Mouse (Mus musculus) limb, embryonic 11.5 days (tissue): ENCODE measurements around the gene Pclo. TPM values are rescaled to one million over a fixed set of nuclear protein-coding genes. Genes with fewer than 3 reads are reported as not detected.
A peak's percentile ranks its signal among the peaks of the same experiment; 100 is the strongest.

Source experiments
- ATAC-seq: fragments of 200-750 bp; cut with Nextera tagmentation; 2 replicates; pipeline ENCODE4 v1.8.0; 2017; ENCODE audit warnings: low read depth; ENCODE audit not compliant: insufficient number of reproducible peaks, low FRiP score, low TSS enrichment
- DNase-seq: peaks from one replicate; pipeline ENCODE4 v3.0.0-alpha.2; 2015; ENCODE audit warnings: low spot score
- H3K27ac ChIP-seq: fragments of 300-500 bp; sonication (generic); replicated peaks from 2 replicates; pipeline ENCODE4 v1.5.1; 2014; ENCODE audit warnings: low read depth, mild to moderate bottlenecking, low read length
- H3K27me3 ChIP-seq: fragments of 300-500 bp; sonication (generic); 2 replicates; pipeline ENCODE4 v1.6.1; 2014; ENCODE audit warnings: mild to moderate bottlenecking, low read length, mixed read lengths; ENCODE audit not compliant: control insufficient read depth, insufficient read depth
- H3K36me3 ChIP-seq: fragments of 300-500 bp; sonication (generic); 2 replicates; pipeline ENCODE4 v1.6.1; 2014; ENCODE audit warnings: mild to moderate bottlenecking, low read length, moderate library complexity, mixed read lengths; ENCODE audit not compliant: control insufficient read depth, insufficient read depth
- H3K4me1 ChIP-seq: fragments of 300-500 bp; sonication (generic); 2 replicates; pipeline ENCODE4 v1.6.1; 2014; ENCODE audit warnings: low read length, mixed read lengths; ENCODE audit not compliant: control insufficient read depth, insufficient read depth
- H3K4me2 ChIP-seq: fragments of 300-500 bp; sonication (generic); 2 replicates; pipeline ENCODE4 v1.6.1; 2014; ENCODE audit warnings: low read depth, mild to moderate bottlenecking, moderate library complexity; ENCODE audit not compliant: severe bottlenecking
- H3K4me3 ChIP-seq: fragments of 300-500 bp; sonication (generic); 2 replicates; pipeline ENCODE4 v1.5.1; 2014; ENCODE audit warnings: low read depth, low read length
- H3K9ac ChIP-seq: fragments of 300-500 bp; sonication (generic); 2 replicates; pipeline ENCODE4 v1.6.1; 2014; ENCODE audit warnings: mild to moderate bottlenecking, low read length
- H3K9me3 ChIP-seq: fragments of 300-500 bp; sonication (generic); 2 replicates; pipeline ENCODE4 v1.6.1; 2016; ENCODE audit warnings: low read length; ENCODE audit not compliant: control insufficient read depth
- WGBS: fragments of 180-500 bp; shearing (Covaris S2); extraction: QIAGEN DNeasy Blood & Tissue Kit; methylation state at CpG from one replicate; pipeline ENCODE4 v1.1.7; 2014; 5-methylcytosine and 5-hydroxymethylcytosine counted together
- polyA plus RNA-seq: library from polyadenylated mRNA; unstranded; fragments of >200 nt; fragmentation: Nextera tagmentation; extraction: Ambion mirVana; gene quantifications from 2 replicates; pipeline ENCODE4 v1.2.1, GENCODE M21; 2014

The Pclo gene
- polyA plus RNA-seq, 1 experiment from 2014 or later: 0.21 TPM

DNA sequence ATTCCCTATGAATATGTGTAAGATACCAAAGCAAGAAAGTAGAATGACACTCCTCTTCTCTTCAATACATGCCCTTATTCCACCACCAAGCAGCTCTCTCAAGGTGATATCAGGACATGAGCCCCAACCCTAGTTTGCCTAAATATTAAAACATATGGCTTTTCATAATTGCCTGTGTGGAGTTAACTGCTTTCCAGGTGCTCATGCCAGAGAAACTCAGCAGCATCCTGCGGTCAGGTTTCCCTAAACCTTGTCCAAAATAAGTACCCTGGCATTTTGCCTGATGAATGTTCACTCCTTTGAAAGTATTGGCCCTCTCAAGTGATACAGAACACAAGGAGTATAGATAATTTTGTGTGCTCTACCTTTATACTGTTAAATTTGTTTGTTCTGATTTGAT is 126.5 kb downstream of the Pclo start:
- Histone ChIP-seq H3K4me2 (no peak overlapping the region), H3K27ac (no peak overlapping the region), H3K4me3 (no peak overlapping the region), H3K9ac (no peak overlapping the region), H3K9me3 (no peaks in the 10 kb centered on the region), H3K36me3 (no peaks in the 10 kb centered on the region), H3K4me1 (no peaks in the 10 kb centered on the region), H3K27me3 (no peaks in the 10 kb centered on the region)
- ATAC-seq (no peak), DNase-seq (no peak)
- 95% methylated on average over 1 of the region's 1 CpGs for WGBS

DNA sequence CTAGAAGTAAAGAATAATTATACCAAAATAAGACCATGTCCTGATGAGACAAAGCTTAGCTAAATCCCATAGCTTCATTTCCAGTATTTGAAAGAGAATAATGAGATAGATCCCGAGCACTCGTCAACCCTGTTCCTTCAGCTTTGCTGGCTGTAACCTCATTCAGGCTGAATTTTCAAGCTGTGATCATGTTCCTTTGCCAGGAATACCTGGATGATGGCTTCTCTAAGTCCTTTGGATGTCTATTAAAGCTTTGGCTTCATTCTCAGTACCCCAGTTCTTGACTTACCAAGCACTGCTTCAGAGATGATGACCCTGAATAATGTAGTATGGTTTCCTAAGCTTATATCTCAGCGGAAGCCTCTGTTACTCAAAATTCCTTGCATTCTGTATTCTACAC is 131.1 kb downstream of the Pclo start:
- Histone ChIP-seq H3K4me1 (no peaks in the 10 kb centered on the region), H3K9me3 (no peaks in the 10 kb centered on the region), H3K36me3 (no peaks in the 10 kb centered on the region), H3K4me3 (no peak overlapping the region), H3K27ac (no peak overlapping the region), H3K9ac (no peak overlapping the region), H3K4me2 (no peak overlapping the region), H3K27me3 (no peaks in the 10 kb centered on the region)
- DNase-seq (no peak), ATAC-seq (no peak)
- 92% methylated on average over 3 of the region's 3 CpGs for WGBS

DNA sequence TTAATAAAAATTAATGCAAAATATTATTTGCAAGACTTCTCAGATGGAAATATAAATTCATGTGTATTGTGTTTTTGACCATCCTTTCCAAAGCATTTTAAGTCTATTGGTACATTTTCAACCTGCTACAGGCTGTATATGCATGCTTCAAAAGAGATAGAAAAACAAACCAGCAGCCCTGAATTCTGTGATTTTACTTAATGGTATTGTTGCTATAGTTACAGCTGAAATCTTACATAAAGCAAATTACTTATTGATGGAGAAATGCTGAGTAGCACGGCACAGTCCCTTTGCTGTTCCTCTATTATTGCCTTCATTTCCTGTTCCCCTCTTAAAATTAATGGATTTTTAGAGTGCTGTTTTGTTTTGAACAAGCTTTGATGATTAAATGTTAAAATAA is 145.9 kb downstream of the Pclo start:
- H3K4me1 ChIP-seq: no peaks in the 10 kb centered on the region
- no peak overlapping the region for H3K4me2 ChIP-seq
- H3K9ac ChIP-seq: no peak overlapping the region
- ATAC-seq: no peak
- WGBS: 59% methylated on average over 1 of the region's 1 CpGs
- no peak for DNase-seq
- no peaks in the 10 kb centered on the region for H3K27me3 ChIP-seq
- H3K27ac ChIP-seq: no peak overlapping the region
- no peak overlapping the region for H3K4me3 ChIP-seq
- H3K9me3 ChIP-seq: no peaks in the 10 kb centered on the region
- H3K36me3 ChIP-seq: no peaks in the 10 kb centered on the region

DNA sequence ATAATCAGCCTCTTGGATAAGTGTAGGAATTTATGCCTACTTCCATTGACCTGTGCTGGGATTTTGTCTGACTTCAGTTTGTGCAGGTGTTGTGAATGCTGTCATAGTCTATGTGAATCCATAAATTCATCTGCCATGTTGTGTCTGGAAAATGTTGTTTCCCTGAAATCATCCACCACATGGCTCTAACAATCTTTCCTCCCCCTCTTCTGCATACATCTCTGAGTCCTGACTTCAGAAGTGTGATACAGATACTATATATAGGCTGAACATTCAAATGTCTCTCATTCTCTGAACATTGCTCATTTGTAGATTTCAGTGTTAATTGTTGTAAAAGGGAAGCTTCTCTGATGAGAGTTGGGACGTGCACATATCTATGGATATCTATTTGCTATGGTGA is 147.5 kb downstream of the Pclo start:
- H3K4me2 ChIP-seq: no peak overlapping the region
- H3K36me3 ChIP-seq: no peaks in the 10 kb centered on the region
- H3K27me3 ChIP-seq: no peaks in the 10 kb centered on the region
- H3K9ac ChIP-seq: no peak overlapping the region
- H3K4me3 ChIP-seq: no peak overlapping the region
- DNase-seq (no peak), ATAC-seq (no peak)
- no peaks in the 10 kb centered on the region for H3K9me3 ChIP-seq
- no peaks in the 10 kb centered on the region for H3K4me1 ChIP-seq
- WGBS: 80% methylated on average over 1 of the region's 1 CpGs
- no peak overlapping the region for H3K27ac ChIP-seq

DNA sequence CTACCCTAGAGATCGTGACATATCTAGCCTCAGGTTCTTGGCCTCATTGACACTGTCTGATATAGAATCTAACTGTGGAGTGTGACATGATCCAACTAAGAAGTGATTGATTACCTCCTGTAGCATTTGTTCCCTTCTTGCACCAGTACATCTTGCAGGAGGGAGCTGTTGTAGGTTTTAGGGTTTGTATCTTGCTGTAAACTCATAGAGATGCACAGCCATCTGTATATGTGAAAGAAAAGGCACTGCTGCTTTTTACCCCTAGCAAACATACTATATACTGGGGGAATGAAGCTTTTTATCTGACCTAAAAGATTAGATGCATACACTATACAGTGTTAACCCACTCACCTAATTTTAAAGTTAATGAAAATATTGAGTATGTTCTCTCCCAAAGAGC is 147.9 kb downstream of the Pclo start:
- WGBS: 97% methylated on average over 1 of the region's 1 CpGs
- no peaks in the 10 kb centered on the region for H3K27me3 ChIP-seq
- no peaks in the 10 kb centered on the region for H3K9me3 ChIP-seq
- H3K4me3 ChIP-seq: no peak overlapping the region
- ATAC-seq: peak; percentile 26; the same call in 1 of the 2 replicates
- no peak overlapping the region for H3K4me2 ChIP-seq
- no peak overlapping the region for H3K27ac ChIP-seq
- no peak for DNase-seq
- no peak overlapping the region for H3K9ac ChIP-seq
- H3K4me1 ChIP-seq: no peaks in the 10 kb centered on the region
- no peaks in the 10 kb centered on the region for H3K36me3 ChIP-seq

DNA sequence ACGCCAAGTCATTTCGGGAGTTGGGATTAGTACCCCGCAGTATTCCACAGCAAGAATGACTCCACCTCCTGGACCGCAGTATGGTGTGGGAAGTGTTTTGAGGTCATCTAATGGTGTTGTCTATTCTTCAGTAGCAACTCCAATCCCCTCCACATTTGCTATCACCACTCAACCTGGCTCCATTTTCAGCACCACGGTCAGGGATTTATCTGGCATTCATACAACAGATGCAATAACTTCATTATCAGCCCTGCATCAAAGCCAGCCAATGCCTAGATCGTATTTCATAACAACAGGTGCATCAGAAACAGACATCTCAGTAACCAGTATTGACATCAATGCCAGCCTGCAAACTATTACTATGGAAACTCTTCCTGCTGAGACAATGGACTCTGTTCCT is 165.7 kb downstream of the Pclo start:
- Histone ChIP-seq H3K27ac (no peak overlapping the region), H3K4me1 (no peaks in the 10 kb centered on the region), H3K9ac (no peak overlapping the region), H3K9me3 (no peaks in the 10 kb centered on the region), H3K4me3 (no peak overlapping the region), H3K27me3 (no peaks in the 10 kb centered on the region), H3K4me2 (no peak overlapping the region), H3K36me3 (no peaks in the 10 kb centered on the region)
- DNase-seq: peak; percentile 49
- 91% methylated on average over 6 of the region's 6 CpGs for WGBS
- ATAC-seq: no peak

DNA sequence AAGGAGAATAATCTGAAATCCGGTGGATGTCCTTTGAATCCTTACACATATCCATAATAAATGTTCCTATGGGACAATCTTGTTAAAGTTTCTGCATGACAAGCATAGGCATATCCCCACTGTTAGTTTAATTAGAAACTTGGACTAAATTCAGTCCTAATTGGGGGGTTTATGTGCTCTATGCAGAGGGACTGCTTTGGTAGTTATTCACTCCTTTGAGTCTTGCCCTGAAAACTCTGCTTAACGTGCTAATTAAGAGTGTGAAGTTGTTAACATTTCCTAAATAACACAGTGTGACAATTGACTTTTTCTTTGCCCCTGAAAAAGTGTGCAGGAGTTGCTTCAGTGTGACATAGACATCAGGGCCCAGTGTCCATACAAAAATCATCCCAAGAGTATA is 177.3 kb downstream of the Pclo start:
- WGBS: 59% methylated on average over 2 of the region's 2 CpGs
- H3K4me3 ChIP-seq: no peak overlapping the region
- no peaks in the 10 kb centered on the region for H3K4me1 ChIP-seq
- DNase-seq: no peak
- no peak overlapping the region for H3K27ac ChIP-seq
- H3K9ac ChIP-seq: no peak overlapping the region
- H3K36me3 ChIP-seq: no peaks in the 10 kb centered on the region
- H3K4me2 ChIP-seq: no peak overlapping the region
- ATAC-seq: no peak
- H3K9me3 ChIP-seq: no peaks in the 10 kb centered on the region
- H3K27me3 ChIP-seq: no peaks in the 10 kb centered on the region

DNA sequence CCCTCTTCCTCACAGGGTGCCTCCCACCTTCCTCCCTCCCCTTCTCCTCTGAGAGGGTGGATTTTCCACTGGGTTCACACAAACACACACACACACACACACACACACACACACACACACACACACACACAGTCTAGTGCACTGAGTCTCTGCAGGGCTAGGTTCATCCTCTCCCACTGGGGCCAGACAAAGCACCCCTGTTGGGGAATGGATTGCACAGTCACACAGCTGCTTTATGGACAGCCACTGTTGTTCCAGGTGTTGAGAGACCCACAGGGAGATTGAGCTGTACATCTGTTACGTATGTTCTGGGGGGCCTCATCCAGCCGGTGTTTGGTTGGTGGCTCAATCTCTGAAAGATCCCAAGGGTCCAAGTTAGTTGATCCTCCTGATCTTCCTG is 182.0 kb downstream of the Pclo start:
- Histone ChIP-seq H3K27ac (no peak overlapping the region), H3K27me3 (no peaks in the 10 kb centered on the region), H3K9me3 (no peaks in the 10 kb centered on the region), H3K4me1 (no peaks in the 10 kb centered on the region), H3K36me3 (no peaks in the 10 kb centered on the region), H3K4me2 (no peak overlapping the region), H3K4me3 (no peak overlapping the region), H3K9ac (no peak overlapping the region)
- 89% methylated on average over 2 of the region's 2 CpGs for WGBS
- no peak for ATAC-seq
- no peak for DNase-seq

DNA sequence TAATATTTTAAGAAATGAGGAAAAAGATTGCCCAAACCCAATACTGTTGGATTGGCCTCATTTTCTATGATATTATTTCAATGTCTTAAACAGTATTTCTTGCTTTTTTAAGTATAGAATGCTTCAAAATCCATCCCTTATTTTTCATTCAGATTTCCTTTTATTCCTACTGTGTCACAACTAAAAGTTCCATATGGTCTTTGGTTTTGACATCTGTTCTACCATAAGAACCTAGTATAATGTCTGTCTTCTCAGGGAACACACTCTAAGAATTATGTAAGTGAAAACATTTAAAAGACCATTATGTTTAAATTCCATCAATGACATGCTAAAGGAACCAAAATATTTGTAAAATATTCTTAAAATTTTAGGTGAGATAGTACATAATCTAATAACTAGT is 186.2 kb downstream of the Pclo start:
- no peak overlapping the region for H3K27ac ChIP-seq
- H3K9me3 ChIP-seq: no peaks in the 10 kb centered on the region
- no peak overlapping the region for H3K4me3 ChIP-seq
- no peak overlapping the region for H3K4me2 ChIP-seq
- no peaks in the 10 kb centered on the region for H3K36me3 ChIP-seq
- no peaks in the 10 kb centered on the region for H3K27me3 ChIP-seq
- H3K9ac ChIP-seq: no peak overlapping the region
- H3K4me1 ChIP-seq: no peaks in the 10 kb centered on the region
- ATAC-seq (no peak), DNase-seq (no peak)
